Mouse (Mus musculus) C2C12 (cell line): ENCODE measurements at regions not wholly inside any gene's neighbourhood (a gene's known extent, or its start where the extent isn't known, plus 50 kb on each side); places are given as distances from the start of the nearest gene placed in this dataset.

Source experiments
- H3K27me3 ChIP-seq: one replicate; pipeline ENCODE4 v1.6.1; 2011; ENCODE audit not compliant: control insufficient read depth, insufficient read depth, insufficient read length
- H3K36me3 ChIP-seq: one replicate; pipeline ENCODE4 v1.6.1; 2011; ENCODE audit not compliant: control insufficient read depth, insufficient read depth
- H3K4me3 ChIP-seq: one replicate; pipeline ENCODE4 v1.5.1; 2011; ENCODE audit warnings: mild to moderate bottlenecking, control low read depth; ENCODE audit not compliant: poor library complexity, insufficient read depth, severe bottlenecking
- H3K79me2 ChIP-seq: one replicate; pipeline ENCODE4 v1.6.1; 2011; ENCODE audit not compliant: control insufficient read depth, insufficient read depth
- H3K79me3 ChIP-seq: one replicate; pipeline ENCODE4 v1.6.1; 2011; ENCODE audit warnings: low read depth, control low read depth
- H3ac ChIP-seq: one replicate; pipeline ENCODE3; 2011; ENCODE audit warnings: low read depth; ENCODE audit not compliant: control insufficient read depth, insufficient read length
- CEBPB ChIP-seq: IDR thresholded peaks from one replicate; pipeline ENCODE4 v1.6.1; 2011; ENCODE audit warnings: low read depth, mild to moderate bottlenecking, control low read depth, moderate library complexity
- CTCF ChIP-seq: IDR thresholded peaks from one replicate; pipeline ENCODE4 v1.5.1; 2011; ENCODE audit not compliant: control insufficient read depth, insufficient read depth, insufficient read length
- FOSL1 ChIP-seq: IDR thresholded peaks from one replicate; pipeline ENCODE4 v1.8.0; 2011; ENCODE audit warnings: mild to moderate bottlenecking, low read length; ENCODE audit not compliant: poor library complexity, insufficient read depth, severe bottlenecking
- MAX ChIP-seq: IDR thresholded peaks from one replicate; pipeline ENCODE4 v1.6.1; 2011; ENCODE audit warnings: mild to moderate bottlenecking, control low read depth
- MYOD1 ChIP-seq: IDR thresholded peaks from one replicate; pipeline ENCODE4 v1.6.1; 2011; ENCODE audit warnings: low read depth; ENCODE audit not compliant: control insufficient read depth, insufficient read length
- MYOG ChIP-seq: IDR thresholded peaks from one replicate; pipeline ENCODE4 v1.6.1; 2011; ENCODE audit not compliant: control insufficient read depth, insufficient read length; ENCODE audit errors: extremely low read depth
- USF1 ChIP-seq: IDR thresholded peaks from one replicate; pipeline ENCODE4 v1.6.1; 2011; ENCODE audit warnings: low read depth, mild to moderate bottlenecking, control low read depth, moderate library complexity

GRCm38 (mm10) chr4:56084205-56084604, 551.9 kb upstream of the Klf4 start:
- TF ChIP-seq FOSL1 (no peak), CTCF (no peak), MYOG (no peak), CEBPB (no peak)
- Histone ChIP-seq H3K79me3 (no peaks in the 10 kb centered on the region), H3ac (no peak overlapping the region), H3K27me3 (no peaks in the 10 kb centered on the region), H3K79me2 (no peaks in the 10 kb centered on the region), H3K36me3 (no peaks in the 10 kb centered on the region), H3K4me3 (no peak overlapping the region)

DNA sequence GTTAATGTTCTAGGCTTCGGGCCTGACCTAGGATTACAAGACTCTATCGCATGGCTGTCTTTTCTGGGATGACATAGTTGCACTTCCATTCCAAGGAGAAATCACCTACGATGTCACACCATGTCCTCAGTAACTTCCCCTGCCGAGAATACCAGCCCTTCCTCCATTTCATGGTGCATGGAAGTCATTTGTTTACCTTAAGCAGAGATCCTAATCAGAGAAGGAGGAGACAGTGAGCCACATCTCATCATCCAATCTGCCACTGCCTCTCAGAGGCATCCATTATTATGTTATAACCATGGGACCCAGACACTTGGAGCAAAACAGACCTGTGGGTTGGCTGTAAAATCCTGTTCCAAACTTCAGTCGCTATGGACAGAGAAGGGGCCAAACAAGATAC, 550.1 kb upstream of the Klf4 start:
- Histone ChIP-seq H3K27me3 (no peaks in the 10 kb centered on the region), H3K4me3 (no peak overlapping the region), H3ac (no peak overlapping the region), H3K79me3 (no peaks in the 10 kb centered on the region), H3K79me2 (no peaks in the 10 kb centered on the region), H3K36me3 (no peaks in the 10 kb centered on the region)
- no peak for TF ChIP-seq MYOD1
- TF ChIP-seq FOSL1 = no peak
- TF ChIP-seq CTCF = no peak
- TF ChIP-seq CEBPB = no peak
- TF ChIP-seq MYOG = no peak
- TF ChIP-seq USF1 = no peak
- TF ChIP-seq MAX = no peak

DNA sequence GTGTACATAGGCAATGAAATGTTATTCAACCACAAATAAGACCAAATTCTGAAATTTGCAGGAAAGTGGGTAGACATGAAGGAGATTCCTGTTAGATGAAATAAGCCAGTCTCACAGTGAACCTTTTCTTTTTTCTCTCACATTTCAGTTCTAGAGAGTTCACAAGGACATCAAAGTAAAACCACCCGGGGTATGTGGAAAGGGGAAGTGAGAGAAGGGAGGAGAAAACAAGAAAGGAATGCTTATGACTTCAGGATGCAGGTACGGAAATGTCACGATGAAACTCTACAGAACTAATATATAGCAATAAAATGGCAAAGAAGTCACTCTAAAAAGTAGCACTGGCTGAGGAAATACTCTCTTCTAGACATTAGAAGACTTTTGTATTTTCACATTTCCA, 548.7 kb upstream of the Klf4 start:
- Histone ChIP-seq H3K79me3 (no peaks in the 10 kb centered on the region), H3K79me2 (no peaks in the 10 kb centered on the region), H3K36me3 (no peaks in the 10 kb centered on the region), H3K4me3 (no peak overlapping the region), H3ac (no peak overlapping the region), H3K27me3 (no peaks in the 10 kb centered on the region)
- TF ChIP-seq CEBPB (no peak), FOSL1 (no peak), MYOD1 (no peak), MYOG (no peak), CTCF (no peak), USF1 (no peak), MAX (no peak)

- TF ChIP-seq USF1 (no peak), CTCF (no peak), MYOD1 (no peak), MYOG (no peak), FOSL1 (no peak), MAX (no peak), CEBPB (no peak)
These were observed 538.5 kb upstream of the Klf4 start for GRCm38 (mm10) chr4:56070664-56071334.

GRCm38 (mm10) chr4:56068859-56069258, 536.6 kb upstream of the Klf4 start:
- TF ChIP-seq USF1 = no peak
- no peak for TF ChIP-seq CTCF
- no peak for TF ChIP-seq MYOD1
- TF ChIP-seq CEBPB = no peak
- no peak for TF ChIP-seq MAX
- no peak for TF ChIP-seq FOSL1
- no peak for TF ChIP-seq MYOG
- Histone ChIP-seq H3K79me3 (no peaks in the 10 kb centered on the region), H3K27me3 (no peaks in the 10 kb centered on the region), H3ac (no peak overlapping the region), H3K36me3 (no peaks in the 10 kb centered on the region), H3K4me3 (no peak overlapping the region), H3K79me2 (no peaks in the 10 kb centered on the region)

More at GRCm38 (mm10) chr4:56070664-56071334, 538.5 kb upstream of the Klf4 start:
- no peaks in the 10 kb centered on the region for H3K79me3 ChIP-seq
- H3K27me3 ChIP-seq = no peaks in the 10 kb centered on the region
- no peak overlapping the region for H3ac ChIP-seq
- H3K4me3 ChIP-seq = no peak overlapping the region
- no peaks in the 10 kb centered on the region for H3K79me2 ChIP-seq
- H3K36me3 ChIP-seq = no peaks in the 10 kb centered on the region

GRCm38 (mm10) chr4:56064657-56065056, 532.4 kb upstream of the Klf4 start:
- Histone ChIP-seq H3K4me3 (no peak overlapping the region), H3K79me2 (no peaks in the 10 kb centered on the region), H3K36me3 (no peaks in the 10 kb centered on the region), H3ac (no peak overlapping the region), H3K79me3 (no peaks in the 10 kb centered on the region), H3K27me3 (no peaks in the 10 kb centered on the region)
- TF ChIP-seq USF1 (no peak), FOSL1 (no peak), CTCF (no peak), MYOG (no peak), MYOD1 (peak; percentile 61)
